Mouse (Mus musculus) activated CD4-positive, CD25-positive, alpha-beta regulatory T cell, adult 4 months (primary cell): ENCODE measurements around the gene Dnajb4. TPM values are rescaled to one million over a fixed set of nuclear protein-coding genes. Genes with fewer than 3 reads are reported as not detected.

Experiments used
- ATAC-seq: one replicate; pipeline ENCODE4 v1.8.0; 2017
- polyA plus RNA-seq, 2 experiments: library from polyadenylated mRNA; unstranded; fragments of 100-300 nt; shearing (Covaris generic); gene quantifications; one replicate each; pipeline ENCODE4 v1.2.1; 2017

Gene Dnajb4
- polyA plus RNA-seq, 2 experiments from 2014 or later = 5.2 to 6.0 TPM

GRCm38 (mm10) chr3:152171236-152171635 lies 38.9 kb downstream of the Dnajb4 start:
- no peak for ATAC-seq

- ATAC-seq = no peak
These were observed 39.7 kb downstream of the Dnajb4 start for GRCm38 (mm10) chr3:152170407-152170806.

GRCm38 (mm10) chr3:152168007-152168406 lies 42.1 kb downstream of the Dnajb4 start:
- no peak for ATAC-seq

- no peak for ATAC-seq
These were observed 43.2 kb downstream of the Dnajb4 start for GRCm38 (mm10) chr3:152166699-152167451.

- ATAC-seq = no peak
These were observed 44.0 kb downstream of the Dnajb4 start, which contains the start of gene Gipc2 for GRCm38 (mm10) chr3:152166099-152166423. Gene Gipc2, minus strand, starts transcription at chr3:152166230.

GRCm38 (mm10) chr3:152165351-152166098 lies 44.6 kb downstream of the Dnajb4 start:
- no peak for ATAC-seq

- no peak for ATAC-seq
These were observed 45.1 kb downstream of the Dnajb4 start for GRCm38 (mm10) chr3:152165014-152165350.

- no peak for ATAC-seq
These were observed 46.8 kb downstream of the Dnajb4 start for GRCm38 (mm10) chr3:152163320-152163719.

- ATAC-seq = no peak
These were observed 49.5 kb downstream of the Dnajb4 start for GRCm38 (mm10) chr3:152160607-152161006.

GRCm38 (mm10) chr3:152159321-152159720 lies 50.8 kb downstream of the Dnajb4 start:
- no peak for ATAC-seq

- ATAC-seq = no peak
These were observed 51.5 kb downstream of the Dnajb4 start for GRCm38 (mm10) chr3:152158344-152159291.

- ATAC-seq = no peak
These were observed 53.1 kb downstream of the Dnajb4 start for GRCm38 (mm10) chr3:152156816-152157496.

GRCm38 (mm10) chr3:152155296-152155948 lies 54.7 kb downstream of the Dnajb4 start:
- no peak for ATAC-seq

- ATAC-seq = no peak
These were observed 56.0 kb downstream of the Dnajb4 start for GRCm38 (mm10) chr3:152154095-152154494.

- no peak for ATAC-seq
These were observed 57.0 kb downstream of the Dnajb4 start for GRCm38 (mm10) chr3:152153152-152153551.

GRCm38 (mm10) chr3:152152483-152152804 lies 57.7 kb downstream of the Dnajb4 start:
- no peak for ATAC-seq

- ATAC-seq = no peak
These were observed 58.2 kb downstream of the Dnajb4 start for GRCm38 (mm10) chr3:152151725-152152482.

- ATAC-seq = no peak
These were observed 60.2 kb downstream of the Dnajb4 start for GRCm38 (mm10) chr3:152149863-152150262.

- no peak for ATAC-seq
These were observed 60.7 kb downstream of the Dnajb4 start for GRCm38 (mm10) chr3:152149449-152149848.

- ATAC-seq = no peak
These were observed 62.8 kb downstream of the Dnajb4 start for GRCm38 (mm10) chr3:152147085-152147831.
